Mouse (Mus musculus) bone marrow, adult 2 months (tissue): ENCODE results near the gene Llph. TPM values are rescaled to one million over a fixed set of nuclear protein-coding genes. Genes with fewer than 3 reads are reported as not detected.

Experiments
- H3K27ac ChIP-seq: fragments of 200-500 bp; 2 replicates; pipeline ENCODE4 v1.5.1; 2012; ENCODE audit warnings: low read depth, mild to moderate bottlenecking, control low read depth, inconsistent platforms, low read length; ENCODE audit not compliant: control insufficient read depth, poor library complexity, insufficient read depth
- H3K4me1 ChIP-seq: fragments of 200-500 bp; 2 replicates; pipeline ENCODE4 v1.6.1; 2011; ENCODE audit warnings: low read length; ENCODE audit not compliant: control insufficient read depth, insufficient read depth
- H3K4me3 ChIP-seq: fragments of 200-500 bp; replicated peaks from 2 replicates; pipeline ENCODE3; 2011; ENCODE audit warnings: mild to moderate bottlenecking, low read depth, low read length, control low read depth; ENCODE audit not compliant: control insufficient read depth
- CTCF ChIP-seq: fragments of 200-500 bp; IDR thresholded peaks from 2 replicates; pipeline ENCODE4 v1.5.1; 2011; ENCODE audit warnings: low read length, control low read depth; ENCODE audit not compliant: control insufficient read depth, insufficient read depth
- POLR2A ChIP-seq: fragments of 200-500 bp; IDR thresholded peaks from 2 replicates; pipeline ENCODE4 v1.6.1; 2011; ENCODE audit warnings: low read depth, mild to moderate bottlenecking, control low read depth, low read length, borderline replicate concordance; ENCODE audit not compliant: control insufficient read depth
- WGBS: fragments of 180-500 bp; shearing (Covaris S2); methylation state at CpG from one replicate; pipeline ENCODE4 v1.1.7; 2018; 5-methylcytosine and 5-hydroxymethylcytosine counted together
- polyA plus RNA-seq: library from polyadenylated mRNA; stranded (reverse); fragments of >200 nt; gene quantifications from 2 replicates; pipeline ENCODE4 v1.2.4, GENCODE M21; 2011; ENCODE audit warnings: low replicate concordance; ENCODE audit not compliant: missing spikeins, insufficient read depth, insufficient read length

Llph gene
- polyA plus RNA-seq, 1 experiment = 45.4 TPM

GRCm38 (mm10) chr10:120280375-120280774, 53.5 kb downstream of the Llph start:
- no peak overlapping the region for H3K4me3 ChIP-seq
- H3K4me1 ChIP-seq = no peaks in the 10 kb centered on the region
- TF ChIP-seq CTCF (no peak), POLR2A (no peak)
- H3K27ac ChIP-seq = no peak overlapping the region
- WGBS = 75% methylated on average over 4 of the region's 4 CpGs

GRCm38 (mm10) chr10:120281700-120282099, 54.8 kb downstream of the Llph start:
- WGBS = 74% methylated on average over 5 of the region's 5 CpGs
- Histone ChIP-seq H3K27ac (no peak overlapping the region), H3K4me1 (no peaks in the 10 kb centered on the region), H3K4me3 (no peak overlapping the region)
- TF ChIP-seq POLR2A = no peak
- TF ChIP-seq CTCF = no peak

Other genes starting within 250 kb of the Llph start
- 17.6 TPM in 2 replicates for gene Helb, start 114.1 kb upstream of the Llph start, polyA plus RNA-seq
- gene Tmbim4, start 25.5 kb upstream of the Llph start, polyA plus RNA-seq = 64.9 and 68.2 TPM in 2 replicates
- 4.1 and 14.3 TPM in 2 replicates for gene Irak3, start 24.9 kb upstream of the Llph start, polyA plus RNA-seq
- gene Hmga2, start 249.4 kb downstream of the Llph start, polyA plus RNA-seq = 0.50 and 3.2 TPM in 2 replicates